Mouse (Mus musculus) kidney, adult 2 months (tissue): Measurements from ENCODE around the gene Cxcr1. TPM values are rescaled to one million over a fixed set of nuclear protein-coding genes. Genes with fewer than 3 reads are reported as not detected.
"Not testable (repeated sequence)": the region's sequence is repeated elsewhere in the genome, so short reads cannot be mapped to it uniquely, and the experiment has no call there.

Experiments used
- DNase-seq: peaks from one replicate; pipeline ENCODE4 v3.0.0; 2021
- H3K27ac ChIP-seq: fragments of 200-500 bp; 2 replicates; pipeline ENCODE4 v1.5.1; 2012; ENCODE audit warnings: low read depth, low read length, control low read depth, inconsistent platforms; ENCODE audit not compliant: insufficient read depth
- H3K27me3 ChIP-seq: fragments of 200-500 bp; replicated peaks from 2 replicates; pipeline ENCODE4 v1.6.1; 2012; ENCODE audit warnings: mild to moderate bottlenecking, moderate library complexity, low read length, inconsistent platforms; ENCODE audit not compliant: control insufficient read depth, insufficient read depth
- H3K36me3 ChIP-seq: fragments of 200-500 bp; 2 replicates; pipeline ENCODE4 v1.6.1; 2012; ENCODE audit warnings: mild to moderate bottlenecking, moderate library complexity, low read length, inconsistent platforms; ENCODE audit not compliant: control insufficient read depth, insufficient read depth
- H3K4me1 ChIP-seq: fragments of 200-500 bp; 2 replicates; pipeline ENCODE4 v1.6.1; 2011; ENCODE audit warnings: low read length; ENCODE audit not compliant: control insufficient read depth, insufficient read depth
- H3K4me3 ChIP-seq: fragments of 200-500 bp; 2 replicates; pipeline ENCODE4 v1.5.1; 2011; ENCODE audit warnings: mild to moderate bottlenecking, low read depth, low read length, control low read depth; ENCODE audit not compliant: insufficient read depth
- CTCF ChIP-seq: fragments of 200-500 bp; conservative IDR thresholded peaks from 2 replicates; pipeline ENCODE4 v1.5.1; 2011; ENCODE audit warnings: low read depth, mild to moderate bottlenecking, control low read depth, low read length, moderate library complexity, mixed read lengths; ENCODE audit not compliant: insufficient read depth, insufficient read length
- POLR2A ChIP-seq: fragments of 200-500 bp; IDR thresholded peaks from one replicate; pipeline ENCODE4 v1.6.1; 2011; ENCODE audit warnings: low read depth, low read length, control low read depth
- WGBS: fragments of 180-500 bp; shearing (Covaris S2); methylation state at CpG from one replicate; pipeline ENCODE4 v1.1.7; 2018; 5-methylcytosine and 5-hydroxymethylcytosine counted together
- polyA plus RNA-seq: library from polyadenylated mRNA; depleted of rRNA; stranded (reverse); fragments of >200 nt; gene quantifications from 2 replicates; pipeline ENCODE4 v1.2.3, GENCODE M21; 2012

The Cxcr1 gene
- polyA plus RNA-seq, 1 experiment: not detected

DNA sequence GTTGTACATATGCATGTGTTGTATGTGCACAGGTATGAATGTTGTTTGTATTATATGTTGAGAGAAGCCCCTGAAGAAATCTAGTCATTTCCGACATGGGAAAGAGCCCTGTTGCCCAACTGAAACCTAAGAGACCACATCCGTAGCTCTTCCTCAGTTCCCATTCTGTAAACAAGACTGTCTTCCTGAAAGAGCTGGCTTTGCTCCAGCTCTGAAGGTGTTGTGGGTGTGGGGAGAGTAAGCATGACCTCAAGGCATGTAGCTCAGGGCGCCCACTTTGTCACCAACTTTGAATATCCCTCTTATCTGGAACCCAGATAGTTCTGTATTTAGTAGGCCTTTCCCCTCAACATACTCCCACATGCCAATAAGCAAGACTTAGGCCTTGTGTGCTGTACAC, 15.8 kb downstream of the Cxcr1 start:
- H3K36me3 ChIP-seq: no peaks in the 10 kb centered on the region
- no peak overlapping the region for H3K4me3 ChIP-seq
- no peaks in the 10 kb centered on the region; the same call in 1 of the 2 replicates for H3K27me3 ChIP-seq
- H3K27ac ChIP-seq: no peak overlapping the region
- no peak for TF ChIP-seq CTCF
- no peak for TF ChIP-seq POLR2A
- DNase-seq: no peak
- H3K4me1 ChIP-seq: no peaks in the 10 kb centered on the region
- 80% methylated on average over 3 of the region's 3 CpGs for WGBS

DNA sequence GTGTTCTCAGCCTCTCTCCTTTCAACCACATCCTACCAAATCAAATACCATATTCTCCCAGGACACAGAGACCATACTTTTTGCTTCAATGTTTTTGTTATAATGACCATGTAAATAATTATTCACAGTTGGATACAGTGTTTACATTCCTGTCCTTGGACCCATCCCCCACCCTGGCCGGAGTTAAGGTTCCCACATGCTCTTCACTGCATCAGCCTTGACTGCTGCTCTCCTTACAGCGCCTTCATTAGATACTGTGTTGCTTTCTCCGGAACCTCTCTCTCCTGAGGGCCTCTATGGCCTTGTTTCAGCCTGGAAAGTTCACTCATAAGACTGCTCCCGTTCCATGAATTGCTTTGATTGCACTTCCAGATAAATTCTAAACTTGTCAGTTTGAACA, 18.7 kb downstream of the Cxcr1 start:
- no peak for DNase-seq
- H3K4me3 ChIP-seq: no peak overlapping the region
- H3K4me1 ChIP-seq: no peaks in the 10 kb centered on the region
- H3K36me3 ChIP-seq: no peaks in the 10 kb centered on the region
- WGBS: 81% methylated on average over 4 of the region's 4 CpGs
- no peak for TF ChIP-seq POLR2A
- TF ChIP-seq CTCF: no peak
- no peaks in the 10 kb centered on the region; the same call in 1 of the 2 replicates for H3K27me3 ChIP-seq
- H3K27ac ChIP-seq: no peak overlapping the region

DNA sequence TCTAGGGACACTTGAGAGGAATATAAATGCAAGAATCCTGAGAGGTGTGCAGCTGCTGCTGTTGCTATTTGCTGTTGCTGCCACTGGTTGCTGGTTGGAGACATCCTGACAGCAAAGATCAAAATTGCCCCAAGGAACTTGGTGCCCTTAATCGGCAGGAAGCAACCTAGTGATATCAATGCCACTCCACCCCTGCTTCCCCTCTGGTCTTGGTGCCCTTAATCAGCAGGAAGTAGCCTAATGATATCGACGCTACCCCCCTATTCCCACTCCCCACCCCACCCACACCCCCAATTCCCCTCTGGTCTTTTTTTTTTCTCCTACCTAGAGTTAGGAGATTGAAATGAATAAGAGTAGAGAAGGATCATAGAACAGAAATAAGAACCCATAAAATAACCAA, 21.7 kb downstream of the Cxcr1 start:
- Histone ChIP-seq H3K4me3 (no peak overlapping the region), H3K27ac (no peak overlapping the region), H3K4me1 (no peaks in the 10 kb centered on the region), H3K36me3 (no peaks in the 10 kb centered on the region), H3K27me3 (no peaks in the 10 kb centered on the region; the same call in 1 of the 2 replicates)
- no peak for DNase-seq
- no peak for TF ChIP-seq POLR2A
- TF ChIP-seq CTCF: no peak
- 73% methylated on average over 3 of the region's 3 CpGs for WGBS

DNA sequence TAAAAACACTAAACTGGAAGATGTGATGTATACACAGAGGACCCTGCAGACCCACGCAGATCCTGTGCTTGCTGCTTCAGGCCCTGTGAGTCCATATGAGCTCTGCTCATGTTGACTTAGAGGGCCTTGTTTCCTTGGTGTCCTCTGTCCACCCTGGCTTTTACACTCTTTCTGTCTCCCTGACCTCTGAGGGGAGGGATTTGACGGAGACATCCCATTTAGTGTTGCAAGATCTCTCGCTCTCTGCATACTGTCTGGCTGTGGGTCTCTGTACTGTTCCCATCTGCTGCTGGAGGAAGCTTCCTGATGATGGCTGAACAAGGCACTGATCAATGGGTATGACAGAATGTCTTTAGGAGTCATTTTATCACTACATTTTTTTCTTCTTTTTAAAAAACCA, 24.7 kb downstream of the Cxcr1 start:
- no peaks in the 10 kb centered on the region; the same call in 1 of the 2 replicates for H3K27me3 ChIP-seq
- DNase-seq: no peak
- no peak overlapping the region for H3K27ac ChIP-seq
- H3K4me3 ChIP-seq: no peak overlapping the region
- TF ChIP-seq POLR2A (no peak), CTCF (no peak)
- 94% methylated on average over 3 of the region's 3 CpGs for WGBS
- no peaks in the 10 kb centered on the region for H3K4me1 ChIP-seq
- no peaks in the 10 kb centered on the region for H3K36me3 ChIP-seq

DNA sequence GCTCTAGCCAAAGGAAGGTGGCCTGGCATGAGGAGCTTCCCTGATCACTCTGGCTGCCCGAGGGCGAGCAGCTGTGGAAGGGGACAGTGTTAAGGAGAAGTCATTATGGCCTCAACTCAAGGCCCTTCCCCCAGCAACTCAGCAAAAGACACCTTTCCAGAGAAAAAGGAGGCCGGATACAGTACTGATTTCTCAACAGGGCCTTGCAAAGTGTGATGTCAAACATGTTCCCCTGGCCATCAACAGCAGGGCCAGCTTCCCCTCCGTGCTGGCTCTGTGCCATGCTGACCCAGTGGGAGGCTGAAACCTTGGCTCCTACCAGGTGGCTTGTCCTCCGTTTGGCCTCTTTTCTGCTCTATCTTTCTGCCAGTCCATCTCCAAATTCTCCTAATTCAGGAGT, 27.3 kb downstream of the Cxcr1 start:
- WGBS: 82% methylated on average over 5 of the region's 5 CpGs

DNA sequence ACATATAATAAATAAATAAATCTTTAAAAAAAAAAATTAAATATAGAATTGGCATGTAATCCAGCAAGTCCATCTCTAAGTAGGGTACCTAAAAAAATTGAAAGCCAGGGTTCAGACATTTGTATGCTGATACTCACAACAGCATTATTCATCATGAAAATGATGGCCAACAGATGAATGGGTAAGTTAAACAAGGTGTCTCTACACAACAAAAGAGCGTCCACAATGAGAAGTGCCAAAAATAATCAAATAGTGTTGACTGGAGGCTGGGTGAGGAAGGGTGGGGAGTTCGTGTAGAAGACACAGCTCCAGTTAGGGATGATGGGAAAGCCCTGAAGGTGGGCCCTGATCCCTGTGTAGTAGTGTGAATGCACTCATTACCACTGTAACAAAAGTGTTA, 34.4 kb downstream of the Cxcr1 start:
- DNase-seq: no peak
- H3K27me3 ChIP-seq: no peaks in the 10 kb centered on the region
- H3K36me3 ChIP-seq: no peaks in the 10 kb centered on the region
- H3K27ac ChIP-seq: no peak overlapping the region
- H3K4me3 ChIP-seq: no peak overlapping the region
- no peak for TF ChIP-seq CTCF
- TF ChIP-seq POLR2A: no peak
- 75% methylated on average over 2 of the region's 2 CpGs for WGBS
- no peaks in the 10 kb centered on the region for H3K4me1 ChIP-seq

More for the DNA sequence above, 27.3 kb downstream of the Cxcr1 start:
- H3K36me3 ChIP-seq: no peaks in the 10 kb centered on the region
- H3K4me1 ChIP-seq: no peaks in the 10 kb centered on the region
- no peak for DNase-seq
- H3K27me3 ChIP-seq: no peaks in the 10 kb centered on the region; the same call in 1 of the 2 replicates
- H3K4me3 ChIP-seq: no peak overlapping the region
- TF ChIP-seq CTCF (no peak), POLR2A (no peak)
- H3K27ac ChIP-seq: no peak overlapping the region

DNA sequence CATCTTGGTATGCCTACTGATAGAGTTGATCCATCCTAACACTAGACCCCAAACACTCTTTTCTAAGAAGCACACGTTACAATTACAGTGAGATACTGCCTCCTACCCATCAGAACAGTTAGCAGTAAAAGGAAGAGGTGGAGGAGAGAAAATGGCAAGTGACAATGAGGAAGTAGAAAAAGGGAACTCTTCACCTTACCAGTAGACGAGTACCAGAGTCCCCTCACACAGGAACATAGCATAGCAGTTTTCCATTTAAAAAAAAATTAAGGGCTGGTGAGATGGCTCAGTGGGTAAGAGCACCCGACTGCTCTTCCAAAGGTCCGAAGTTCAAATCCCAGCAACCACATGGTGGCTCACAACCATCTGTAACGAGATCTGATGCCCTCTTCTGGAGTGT, 34.8 kb downstream of the Cxcr1 start:
- not testable (repeated sequence) for H3K4me1 ChIP-seq, H3K36me3 ChIP-seq, H3K27me3 ChIP-seq, DNase-seq, H3K27ac ChIP-seq, H3K4me3 ChIP-seq
- WGBS: 75% methylated on average over 5 of the region's 5 CpGs

DNA sequence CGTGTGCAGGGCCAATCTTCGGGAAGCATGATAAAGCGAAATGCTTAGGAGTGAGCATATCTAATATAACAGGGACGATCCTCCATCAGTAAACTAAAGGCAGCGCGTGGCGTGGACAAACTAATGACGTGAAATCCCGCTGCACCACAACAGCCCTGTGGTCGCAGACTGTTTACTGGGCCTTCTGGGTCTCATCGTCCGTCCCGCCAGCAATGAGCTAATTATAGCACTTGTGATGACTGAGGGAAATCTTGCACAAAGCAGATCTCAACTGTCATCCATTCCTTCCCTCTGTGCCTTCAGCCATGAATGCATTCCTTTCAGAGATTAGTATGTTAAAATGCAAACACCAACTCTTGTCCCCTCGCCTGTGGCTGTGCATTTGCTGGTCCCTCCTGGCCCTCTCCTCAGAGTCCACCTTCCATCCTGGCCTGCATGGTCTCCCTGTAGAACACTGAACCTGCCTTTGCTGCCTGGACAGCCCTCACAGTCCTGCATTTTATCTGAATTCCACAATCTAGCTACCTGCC, 38.0 kb downstream of the Cxcr1 start:
- Histone ChIP-seq H3K4me3 (no peak overlapping the region), H3K4me1 (no peaks in the 10 kb centered on the region), H3K36me3 (no peaks in the 10 kb centered on the region), H3K27me3 (no peaks in the 10 kb centered on the region), H3K27ac (no peak overlapping the region)
- TF ChIP-seq CTCF (no peak), POLR2A (no peak)
- 86% methylated on average over 14 of the region's 14 CpGs for WGBS
- no peak for DNase-seq
